Mouse (Mus musculus) liver, postnatal 0 days (tissue): ENCODE measurements at regions not wholly inside any gene's neighbourhood (a gene's known extent, or its start where the extent isn't known, plus 50 kb on each side); places are given as distances from the start of the nearest gene placed in this dataset.

Experiments
- CTCF ChIP-seq: sonication (generic); IDR thresholded peaks from 2 replicates; pipeline ENCODE4 v1.5.1; 2016; ENCODE audit warnings: antibody characterized with exemption, low read depth
- EP300 ChIP-seq: IDR thresholded peaks from 2 replicates; pipeline ENCODE4 v1.6.1; 2016; ENCODE audit warnings: antibody characterized with exemption, low read depth, mild to moderate bottlenecking

- TF ChIP-seq EP300 = no peak
- no peak for TF ChIP-seq CTCF
Measured at GRCm38 (mm10) chr8:89210684-89211083, 166.7 kb upstream of the Sall1 start.
